Mouse (Mus musculus): ENCODE data around the gene Rbm47. TPM values are rescaled to one million over a fixed set of nuclear protein-coding genes. Genes with fewer than 3 reads are reported as not detected.

The Rbm47 gene
- polyA plus RNA-seq, 1 experiment from 2014 or later = 0.37 TPM

- no peak overlapping the region for H3K27ac ChIP-seq (ENCODE audit: low read depth, low read length)
- no peak for ATAC-seq (ENCODE audit: low read depth)
- H3K9me3 ChIP-seq (ENCODE audit: control insufficient read depth, low read length) = no peaks in the 10 kb centered on the region
- no peak overlapping the region for H3K9ac ChIP-seq (replicated peaks; ENCODE audit: low read depth, low read length)
- H3K4me2 ChIP-seq (ENCODE audit: low read depth, low read length) = no peak overlapping the region
- H3K4me3 ChIP-seq (ENCODE audit: low read depth, low read length) = no peak overlapping the region
- no peaks in the 10 kb centered on the region for H3K36me3 ChIP-seq (ENCODE audit: control insufficient read depth, insufficient read depth, low read length)
- WGBS = 81% methylated on average over 19 of the region's 19 CpGs
- no peaks in the 10 kb centered on the region for H3K27me3 ChIP-seq (ENCODE audit: control insufficient read depth, insufficient read depth, low read length)
- H3K4me1 ChIP-seq (ENCODE audit: control insufficient read depth, insufficient read depth, low read length) = no peaks in the 10 kb centered on the region
Measured at GRCm38 (mm10) chr5:66081443-66082228, 91.3 kb downstream of the Rbm47 start.

GRCm38 (mm10) chr5:66080529-66081220 lies 92.2 kb downstream of the Rbm47 start:
- Histone ChIP-seq H3K4me2 (ENCODE audit: low read depth, low read length) (no peak overlapping the region), H3K4me1 (ENCODE audit: control insufficient read depth, insufficient read depth, low read length) (no peaks in the 10 kb centered on the region), H3K9me3 (ENCODE audit: control insufficient read depth, low read length) (no peaks in the 10 kb centered on the region), H3K27ac (ENCODE audit: low read depth, low read length) (no peak overlapping the region), H3K36me3 (ENCODE audit: control insufficient read depth, insufficient read depth, low read length) (no peaks in the 10 kb centered on the region), H3K9ac (replicated peaks; ENCODE audit: low read depth, low read length) (no peak overlapping the region), H3K4me3 (ENCODE audit: low read depth, low read length) (no peak overlapping the region), H3K27me3 (ENCODE audit: control insufficient read depth, insufficient read depth, low read length) (no peaks in the 10 kb centered on the region)
- 70% methylated on average over 17 of the region's 17 CpGs for WGBS
- ATAC-seq (ENCODE audit: low read depth) = no peak

GRCm38 (mm10) chr5:66079358-66080179 lies 93.3 kb downstream of the Rbm47 start:
- Histone ChIP-seq H3K27ac (ENCODE audit: low read depth, low read length) (no peak overlapping the region), H3K4me1 (ENCODE audit: control insufficient read depth, insufficient read depth, low read length) (no peaks in the 10 kb centered on the region), H3K36me3 (ENCODE audit: control insufficient read depth, insufficient read depth, low read length) (no peaks in the 10 kb centered on the region), H3K9me3 (ENCODE audit: control insufficient read depth, low read length) (no peaks in the 10 kb centered on the region), H3K4me2 (ENCODE audit: low read depth, low read length) (no peak overlapping the region), H3K27me3 (ENCODE audit: control insufficient read depth, insufficient read depth, low read length) (no peaks in the 10 kb centered on the region), H3K9ac (replicated peaks; ENCODE audit: low read depth, low read length) (no peak overlapping the region), H3K4me3 (ENCODE audit: low read depth, low read length) (no peak overlapping the region)
- ATAC-seq (ENCODE audit: low read depth) = no peak
- WGBS = 88% methylated on average over 9 of the region's 9 CpGs

GRCm38 (mm10) chr5:66078491-66079012 lies 94.4 kb downstream of the Rbm47 start:
- ATAC-seq (ENCODE audit: low read depth) = no peak
- no peaks in the 10 kb centered on the region for H3K36me3 ChIP-seq (ENCODE audit: control insufficient read depth, insufficient read depth, low read length)
- H3K4me1 ChIP-seq (ENCODE audit: control insufficient read depth, insufficient read depth, low read length) = no peaks in the 10 kb centered on the region
- no peak overlapping the region for H3K27ac ChIP-seq (ENCODE audit: low read depth, low read length)
- H3K9me3 ChIP-seq (ENCODE audit: control insufficient read depth, low read length) = no peaks in the 10 kb centered on the region
- 92% methylated on average over 7 of the region's 7 CpGs for WGBS
- no peak overlapping the region for H3K9ac ChIP-seq (replicated peaks; ENCODE audit: low read depth, low read length)
- H3K4me2 ChIP-seq (ENCODE audit: low read depth, low read length) = no peak overlapping the region
- no peak overlapping the region for H3K4me3 ChIP-seq (ENCODE audit: low read depth, low read length)
- no peaks in the 10 kb centered on the region for H3K27me3 ChIP-seq (ENCODE audit: control insufficient read depth, insufficient read depth, low read length)

- 47% methylated on average over 10 of the region's 10 CpGs for WGBS
- H3K4me3 ChIP-seq (ENCODE audit: low read depth, low read length) = no peak overlapping the region
- no peaks in the 10 kb centered on the region for H3K27me3 ChIP-seq (ENCODE audit: control insufficient read depth, insufficient read depth, low read length)
- H3K4me2 ChIP-seq (ENCODE audit: low read depth, low read length) = no peak overlapping the region
- ATAC-seq (ENCODE audit: low read depth) = no peak
- no peaks in the 10 kb centered on the region for H3K4me1 ChIP-seq (ENCODE audit: control insufficient read depth, insufficient read depth, low read length)
- H3K36me3 ChIP-seq (ENCODE audit: control insufficient read depth, insufficient read depth, low read length) = no peaks in the 10 kb centered on the region
- no peaks in the 10 kb centered on the region for H3K9me3 ChIP-seq (ENCODE audit: control insufficient read depth, low read length)
- no peak overlapping the region for H3K27ac ChIP-seq (ENCODE audit: low read depth, low read length)
- H3K9ac ChIP-seq (replicated peaks; ENCODE audit: low read depth, low read length) = no peak overlapping the region
Measured at GRCm38 (mm10) chr5:66077416-66077815, 95.5 kb downstream of the Rbm47 start.

- H3K4me2 ChIP-seq (ENCODE audit: low read depth, low read length) = no peak overlapping the region
- WGBS = 72% methylated on average over 12 of the region's 12 CpGs
- H3K9me3 ChIP-seq (ENCODE audit: control insufficient read depth, low read length) = no peaks in the 10 kb centered on the region
- no peak overlapping the region for H3K9ac ChIP-seq (replicated peaks; ENCODE audit: low read depth, low read length)
- no peak overlapping the region for H3K4me3 ChIP-seq (ENCODE audit: low read depth, low read length)
- no peaks in the 10 kb centered on the region for H3K4me1 ChIP-seq (ENCODE audit: control insufficient read depth, insufficient read depth, low read length)
- H3K36me3 ChIP-seq (ENCODE audit: control insufficient read depth, insufficient read depth, low read length) = no peaks in the 10 kb centered on the region
- H3K27me3 ChIP-seq (ENCODE audit: control insufficient read depth, insufficient read depth, low read length) = no peaks in the 10 kb centered on the region
- H3K27ac ChIP-seq (ENCODE audit: low read depth, low read length) = no peak overlapping the region
- ATAC-seq (ENCODE audit: low read depth) = no peak
Measured at GRCm38 (mm10) chr5:66076685-66077301, 96.1 kb downstream of the Rbm47 start.

- no peak for ATAC-seq (ENCODE audit: low read depth)
Measured at GRCm38 (mm10) chr5:66075906-66076305, 97.0 kb downstream of the Rbm47 start.

GRCm38 (mm10) chr5:66075032-66075488 lies 97.9 kb downstream of the Rbm47 start:
- WGBS = 86% methylated on average over 9 of the region's 9 CpGs

More at GRCm38 (mm10) chr5:66075906-66076305, 97.0 kb downstream of the Rbm47 start:
- H3K4me2 ChIP-seq (ENCODE audit: low read depth, low read length) = no peak overlapping the region
- H3K9me3 ChIP-seq (ENCODE audit: control insufficient read depth, low read length) = no peaks in the 10 kb centered on the region
- H3K4me3 ChIP-seq (ENCODE audit: low read depth, low read length) = no peak overlapping the region
- no peaks in the 10 kb centered on the region for H3K36me3 ChIP-seq (ENCODE audit: control insufficient read depth, insufficient read depth, low read length)
- no peak overlapping the region for H3K27ac ChIP-seq (ENCODE audit: low read depth, low read length)
- WGBS = 92% methylated on average over 12 of the region's 12 CpGs
- H3K27me3 ChIP-seq (ENCODE audit: control insufficient read depth, insufficient read depth, low read length) = no peaks in the 10 kb centered on the region
- H3K4me1 ChIP-seq (ENCODE audit: control insufficient read depth, insufficient read depth, low read length) = no peaks in the 10 kb centered on the region
- no peak overlapping the region for H3K9ac ChIP-seq (replicated peaks; ENCODE audit: low read depth, low read length)

More at GRCm38 (mm10) chr5:66075032-66075488, 97.9 kb downstream of the Rbm47 start:
- Histone ChIP-seq H3K9me3 (ENCODE audit: control insufficient read depth, low read length) (no peaks in the 10 kb centered on the region), H3K4me3 (ENCODE audit: low read depth, low read length) (no peak overlapping the region), H3K4me1 (ENCODE audit: control insufficient read depth, insufficient read depth, low read length) (no peaks in the 10 kb centered on the region), H3K27ac (ENCODE audit: low read depth, low read length) (no peak overlapping the region), H3K27me3 (ENCODE audit: control insufficient read depth, insufficient read depth, low read length) (no peaks in the 10 kb centered on the region), H3K4me2 (ENCODE audit: low read depth, low read length) (no peak overlapping the region), H3K36me3 (ENCODE audit: control insufficient read depth, insufficient read depth, low read length) (no peaks in the 10 kb centered on the region), H3K9ac (replicated peaks; ENCODE audit: low read depth, low read length) (no peak overlapping the region)
- no peak for ATAC-seq (ENCODE audit: low read depth)

Data from neural tube, embryonic 14.5 days (tissue).